Comparison of ENCODE assay signal across 17 mouse cellular contexts in genomic region chr1:43895742-43896141, GRCm38 (mm10).
"Had no signal": no experiment of that assay in that cellular context is flagged by ENCODE, and none has a peak within 500 bp of the region (broad histone marks: within the 10 kb centered on the region; RNA-seq: fewer than 3 reads in every experiment).

No protein-coding gene starts in this region.

- H3K4me2 ChIP-seq: lung, embryonic 15.5 days; midbrain, embryonic 11.5 days; midbrain, embryonic 13.5 days; midbrain, embryonic 15.5 days; neural tube, embryonic 12.5 days; stomach, embryonic 15.5 days had no signal

- H3K27me3 ChIP-seq: lung, embryonic 15.5 days; midbrain, embryonic 13.5 days; midbrain, embryonic 15.5 days; neural tube, embryonic 12.5 days; stomach, embryonic 15.5 days had no signal

- H3K9me3 ChIP-seq: lung, embryonic 15.5 days; midbrain, embryonic 13.5 days; midbrain, embryonic 15.5 days; neural tube, embryonic 12.5 days; stomach, embryonic 15.5 days had no signal

- H3K4me1 ChIP-seq: lung, embryonic 15.5 days; stomach, embryonic 15.5 days had no signal

- ATAC-seq: lung, postnatal 0 days; midbrain, embryonic 13.5 days; midbrain, embryonic 15.5 days had no signal

- H3K9ac ChIP-seq: lung, embryonic 15.5 days; midbrain, embryonic 13.5 days; midbrain, embryonic 15.5 days; neural tube, embryonic 12.5 days; stomach, embryonic 15.5 days had no signal

- DNase-seq: lung, adult 2 months; lung, postnatal 14 days; lung, postnatal 36 days; right cerebral cortex, postnatal 14 days; thymus, adult 2 months; thymus, postnatal 25 days; thymus, postnatal 4 days had no signal

- H3K4me3 ChIP-seq: lung, embryonic 15.5 days; megakaryocyte, embryonic 14.5 days; midbrain, embryonic 13.5 days; midbrain, embryonic 15.5 days; neural tube, embryonic 12.5 days; stomach, embryonic 15.5 days had no signal

- H3K36me3 ChIP-seq: lung, embryonic 15.5 days; midbrain, embryonic 13.5 days; midbrain, embryonic 15.5 days; neural tube, embryonic 12.5 days; stomach, embryonic 15.5 days had no signal

- H3K27ac ChIP-seq: lung, embryonic 15.5 days; macrophage; midbrain, embryonic 13.5 days; midbrain, embryonic 15.5 days; neural tube, embryonic 12.5 days; stomach, embryonic 15.5 days; stomach, postnatal 0 days had no signal
